In genomic region chr9:21469032-21470024, GRCm38 (mm10) we compare ENCODE assay signal across 9 mouse cellular contexts. TPM values are rescaled to one million over a fixed set of nuclear protein-coding genes. Genes with fewer than 3 reads are reported as not detected.
DNase-seq lines count a peak whose midpoint lies in the region; ATAC-seq lines count a peak whose summit lies in the region.
"Had no signal": no experiment of that assay in that cellular context is flagged by ENCODE, and none has a peak within 500 bp of the region (broad histone marks: within the 10 kb centered on the region; RNA-seq: fewer than 3 reads in every experiment).

No protein-coding gene starts in this region.

- peak; percentile 72; the same call in 1 of the 2 replicates for ATAC-seq in erythroblast, adult 5-6 weeks (replicated peaks; ENCODE audit: low FRiP score, poor library complexity, severe bottlenecking)
- ATAC-seq in stomach, embryonic 14.5 days (ENCODE audit: insufficient number of reproducible peaks, insufficient read depth, low FRiP score, low read depth): 0 out of 2 replicates have a peak, but pooled peaks have one; percentile 37

- H3K27me3 ChIP-seq in stomach, embryonic 14.5 days (ENCODE audit: control insufficient read depth, insufficient read depth, low read length): no peaks in the 10 kb centered on the region
- H3K27me3 ChIP-seq: limb, embryonic 12.5 days had no signal

- peak; percentile 53 for DNase-seq in gastrocnemius, adult 18-20 months (ENCODE audit: low spot score)
- DNase-seq in gastrocnemius, postnatal 36 days: no peak
- DNase-seq in 416B (ENCODE audit: low read depth): peak; percentile 75
- peak; percentile 66 to 67 for DNase-seq in adrenal gland, adult 18-20 months (ENCODE audit: low spot score in 2 of 2)
- peak; percentile 52 to 80 for DNase-seq in kidney, postnatal 25 days
- DNase-seq in lung, postnatal 10 days: peak; percentile 71

- no peaks in the 10 kb centered on the region for H3K9me3 ChIP-seq in stomach, embryonic 14.5 days (ENCODE audit: control insufficient read depth, low read depth, low read length)
- H3K9me3 ChIP-seq: limb, embryonic 12.5 days had no signal

- intact Hi-C loops in gastrocnemius, postnatal 36 days (cut with DNase I): loop anchor here (5.0 to 10.0 kb wide), 2 partner anchors 102 to 165 kb away; partner anchors contain the start of gene Ilf3

- no peaks in the 10 kb centered on the region for H3K4me1 ChIP-seq in stomach, embryonic 14.5 days (ENCODE audit: control insufficient read depth, insufficient read depth, low read length)
- H3K4me1 ChIP-seq: limb, embryonic 12.5 days had no signal

- no peak overlapping the region for H3K27ac ChIP-seq in stomach, embryonic 14.5 days (ENCODE audit: low read length)
- H3K27ac ChIP-seq: limb, embryonic 12.5 days had no signal

- H3K9ac ChIP-seq in stomach, embryonic 14.5 days (replicated peaks; ENCODE audit: low read depth, low read length): no peak overlapping the region
- H3K9ac ChIP-seq: limb, embryonic 12.5 days had no signal

- H3K4me2 ChIP-seq in stomach, embryonic 14.5 days (replicated peaks; ENCODE audit: low read depth, low read length): no peak overlapping the region
- H3K4me2 ChIP-seq: limb, embryonic 12.5 days had no signal

- WGBS in stomach, embryonic 14.5 days: 81% methylated on average over 20 of the region's 20 CpGs

- no peak overlapping the region for H3K4me3 ChIP-seq in stomach, embryonic 14.5 days (ENCODE audit: low read depth, low read length)
- H3K4me3 ChIP-seq: limb, embryonic 12.5 days had no signal

- H3K36me3 ChIP-seq in stomach, embryonic 14.5 days (ENCODE audit: control insufficient read depth, insufficient read depth, low read length): peaks cover 38% of the 10 kb centered on the region

RNA-seq across cellular contexts. Expression of gene Tmed1, which starts 40.7 kb away (rescaled TPM):
- 10 to 100 TPM; 31.6 to 32.7 TPM for total RNA-seq in gastrocnemius, adult 18-20 months (2021)
- total RNA-seq in gastrocnemius, postnatal 36 days (2021): 10 to 100 TPM; 24.4 to 34.9 TPM
- total RNA-seq in adrenal gland, adult 18-20 months (2021): 10 to 100 TPM; 25.6 to 28.8 TPM
- total RNA-seq in erythroblast, adult 5-6 weeks (2015; ENCODE audit: low replicate concordance): 2.1 and 3.6 TPM in 2 replicates
- 0.85 and 5.9 TPM in 2 replicates for total RNA-seq in erythroblast, adult 5-6 weeks (2017; ENCODE audit: low replicate concordance)
- 92.8 and 94.5 TPM in 2 replicates for polyA plus RNA-seq in stomach, embryonic 14.5 days (2014; fragmentation: Nextera tagmentation; extraction: Ambion mirVana)

RNA-seq across cellular contexts. Expression of gene Dnm2, which starts 44.6 kb away (rescaled TPM):
- 10 to 100 TPM; 37.0 to 38.6 TPM for total RNA-seq in gastrocnemius, adult 18-20 months (2021)
- 10 to 100 TPM; 36.8 to 37.2 TPM for total RNA-seq in gastrocnemius, postnatal 36 days (2021)
- 100 to 1,000 TPM in 1 of 2 experiments, 10 to 100 TPM in 1; 88.5 to 112 TPM for total RNA-seq in adrenal gland, adult 18-20 months (2021)
- total RNA-seq in erythroblast, adult 5-6 weeks (2015; ENCODE audit: low replicate concordance): 40.5 and 46.4 TPM in 2 replicates
- 72.2 and 100 TPM in 2 replicates for total RNA-seq in erythroblast, adult 5-6 weeks (2017; ENCODE audit: low replicate concordance)
- polyA plus RNA-seq in stomach, embryonic 14.5 days (2014; fragmentation: Nextera tagmentation; extraction: Ambion mirVana): 61.6 and 62.4 TPM in 2 replicates

RNA-seq across cellular contexts. Expression of gene AB124611, which starts 56.6 kb away (rescaled TPM):
- under 1 TPM; 0.30 to 0.50 TPM for total RNA-seq in gastrocnemius, adult 18-20 months (2021)
- under 1 TPM; 0.59 to 0.72 TPM for total RNA-seq in gastrocnemius, postnatal 36 days (2021)
- total RNA-seq in adrenal gland, adult 18-20 months (2021): 1 to 10 TPM; 1.5 to 4.3 TPM
- 37.3 and 39.5 TPM in 2 replicates for total RNA-seq in erythroblast, adult 5-6 weeks (2015; ENCODE audit: low replicate concordance)
- total RNA-seq in erythroblast, adult 5-6 weeks (2017; ENCODE audit: low replicate concordance): 39.3 and 42.3 TPM in 2 replicates
- polyA plus RNA-seq in stomach, embryonic 14.5 days (2014; fragmentation: Nextera tagmentation; extraction: Ambion mirVana): 5.9 and 6.0 TPM in 2 replicates

RNA-seq across cellular contexts. Expression of gene Qtrt1, which starts 57.7 kb away (rescaled TPM):
- total RNA-seq in gastrocnemius, adult 18-20 months (2021): 1 to 10 TPM; 5.8 to 6.3 TPM
- 1 to 10 TPM; 5.2 to 6.2 TPM for total RNA-seq in gastrocnemius, postnatal 36 days (2021)
- 10 to 100 TPM; 15.6 to 18.5 TPM for total RNA-seq in adrenal gland, adult 18-20 months (2021)
- total RNA-seq in erythroblast, adult 5-6 weeks (2015; ENCODE audit: low replicate concordance): 1.7 and 8.8 TPM in 2 replicates
- total RNA-seq in erythroblast, adult 5-6 weeks (2017; ENCODE audit: low replicate concordance): 1.4 and 5.1 TPM in 2 replicates
- polyA plus RNA-seq in stomach, embryonic 14.5 days (2014; fragmentation: Nextera tagmentation; extraction: Ambion mirVana): 54.2 and 65.4 TPM in 2 replicates

Comparison
In these comparisons a context has a peak if more than half of its experiments do, and no peak if none do; other contexts are left out.
1. DNase-seq: peak in gastrocnemius, adult 18-20 months (single experiment), 416B (single experiment), adrenal gland, adult 18-20 months (2 of 2), kidney, postnatal 25 days (2 of 2) and lung, postnatal 10 days (single experiment); none in gastrocnemius, postnatal 36 days (0 of 2).
2. RNA of gene AB124611, which starts 56.6 kb away (total RNA-seq): 37.3 to 42.3 TPM in erythroblast, adult 5-6 weeks; 1.5 to 4.3 TPM in adrenal gland, adult 18-20 months, 0.59 to 0.72 TPM in gastrocnemius, postnatal 36 days and 0.30 to 0.50 TPM in gastrocnemius, adult 18-20 months; every median in the first group is over 4 times any median in the second.